Mouse (Mus musculus): ENCODE measurements at regions not wholly inside any gene's neighbourhood (a gene's known extent, or its start where the extent isn't known, plus 50 kb on each side); places are given as distances from the start of the nearest gene placed in this dataset.
"Not testable (repeated sequence)": the region's sequence is repeated elsewhere in the genome, so short reads cannot be mapped to it uniquely, and the experiment has no call there.

- WGBS = 94% methylated on average over 4 of the region's 4 CpGs
- no peaks in the 10 kb centered on the region for H3K36me3 ChIP-seq
- H3K27me3 ChIP-seq (ENCODE audit: insufficient read depth, poor library complexity, severe bottlenecking) = no peaks in the 10 kb centered on the region
Measured at GRCm38 (mm10) chr3:8264366-8265033, 1345.4 kb downstream of the Zfp704 start.

GRCm38 (mm10) chr3:8257293-8257692 is 1352.6 kb downstream of the Zfp704 start:
- Histone ChIP-seq H3K4me1 (replicated peaks) (no peaks in the 10 kb centered on the region), H3K4me3 (no peak overlapping the region), H3K27me3 (ENCODE audit: insufficient read depth, poor library complexity, severe bottlenecking) (no peaks in the 10 kb centered on the region), H3K9me3 (no peaks in the 10 kb centered on the region), H3K27ac (no peak overlapping the region), H3K36me3 (no peaks in the 10 kb centered on the region)
- no peak for DNase-seq (ENCODE audit: low spot score)

More at GRCm38 (mm10) chr3:8264366-8265033, 1345.4 kb downstream of the Zfp704 start:
- H3K27ac ChIP-seq = no peak overlapping the region
- H3K4me3 ChIP-seq = no peak overlapping the region
- H3K4me1 ChIP-seq (replicated peaks) = no peaks in the 10 kb centered on the region
- DNase-seq (ENCODE audit: low spot score) = no peak
- no peaks in the 10 kb centered on the region for H3K9me3 ChIP-seq

GRCm38 (mm10) chr3:8252311-8252710 is 1357.6 kb downstream of the Zfp704 start:
- H3K36me3 ChIP-seq = no peaks in the 10 kb centered on the region
- no peak for DNase-seq (ENCODE audit: low spot score)
- no peaks in the 10 kb centered on the region for H3K9me3 ChIP-seq
- no peaks in the 10 kb centered on the region for H3K4me1 ChIP-seq (replicated peaks)
- H3K27ac ChIP-seq = no peak overlapping the region
- no peaks in the 10 kb centered on the region for H3K27me3 ChIP-seq (ENCODE audit: insufficient read depth, poor library complexity, severe bottlenecking)
- H3K4me3 ChIP-seq = no peak overlapping the region
- WGBS = 89% methylated on average over 2 of the region's 2 CpGs

- WGBS = 79% methylated on average over 1 of the region's 1 CpGs
- DNase-seq (ENCODE audit: low spot score) = no peak
- Histone ChIP-seq H3K4me1 (replicated peaks) (no peaks in the 10 kb centered on the region), H3K9me3 (peaks cover 3% of the 10 kb centered on the region; the same call in 1 of the 2 replicates), H3K27me3 (ENCODE audit: insufficient read depth, poor library complexity, severe bottlenecking) (no peaks in the 10 kb centered on the region), H3K36me3 (no peaks in the 10 kb centered on the region), H3K27ac (no peak overlapping the region), H3K4me3 (no peak overlapping the region)
Measured at GRCm38 (mm10) chr3:8248911-8249310, 1361.0 kb downstream of the Zfp704 start.

- not testable (repeated sequence) for H3K9me3 ChIP-seq; H3K4me3 ChIP-seq; H3K27me3 ChIP-seq (ENCODE audit: insufficient read depth, poor library complexity, severe bottlenecking); H3K27ac ChIP-seq; H3K36me3 ChIP-seq; H3K4me1 ChIP-seq (replicated peaks)
- peak; percentile 8 for DNase-seq (ENCODE audit: low spot score)
- WGBS = 34% methylated on average over 1 of the region's 1 CpGs
Measured at GRCm38 (mm10) chr3:8245822-8246221, 1364.1 kb downstream of the Zfp704 start.

GRCm38 (mm10) chr3:8245195-8245789 is 1364.6 kb downstream of the Zfp704 start:
- H3K4me3 ChIP-seq; H3K4me1 ChIP-seq (replicated peaks); H3K36me3 ChIP-seq; H3K9me3 ChIP-seq; H3K27ac ChIP-seq; H3K27me3 ChIP-seq (ENCODE audit: insufficient read depth, poor library complexity, severe bottlenecking): not testable (repeated sequence)
- peak; percentile 70 for DNase-seq (ENCODE audit: low spot score)
- WGBS = 74% methylated on average over 2 of the region's 2 CpGs

- WGBS = 91% methylated on average over 4 of the region's 4 CpGs
- H3K9me3 ChIP-seq = not testable (repeated sequence)
Measured at GRCm38 (mm10) chr3:8244526-8245194, 1365.2 kb downstream of the Zfp704 start.

GRCm38 (mm10) chr3:8206623-8207404 is 1403.1 kb downstream of the Zfp704 start:
- no peak for DNase-seq (ENCODE audit: low spot score)
- 74% methylated on average over 6 of the region's 6 CpGs for WGBS
- Histone ChIP-seq H3K36me3 (no peaks in the 10 kb centered on the region), H3K27ac (no peak overlapping the region), H3K27me3 (ENCODE audit: insufficient read depth, poor library complexity, severe bottlenecking) (no peaks in the 10 kb centered on the region), H3K4me1 (replicated peaks) (no peaks in the 10 kb centered on the region), H3K9me3 (no peaks in the 10 kb centered on the region), H3K4me3 (no peak overlapping the region)

More at GRCm38 (mm10) chr3:8244526-8245194, 1365.2 kb downstream of the Zfp704 start:
- not testable (repeated sequence) for H3K36me3 ChIP-seq; H3K4me3 ChIP-seq; H3K4me1 ChIP-seq (replicated peaks); H3K27me3 ChIP-seq (ENCODE audit: insufficient read depth, poor library complexity, severe bottlenecking); H3K27ac ChIP-seq
- peak; percentile 22 for DNase-seq (ENCODE audit: low spot score)

- DNase-seq (ENCODE audit: low spot score) = no peak
- Histone ChIP-seq H3K36me3 (no peaks in the 10 kb centered on the region), H3K4me1 (replicated peaks) (no peaks in the 10 kb centered on the region), H3K4me3 (no peak overlapping the region), H3K27me3 (ENCODE audit: insufficient read depth, poor library complexity, severe bottlenecking) (no peaks in the 10 kb centered on the region), H3K9me3 (no peaks in the 10 kb centered on the region), H3K27ac (no peak overlapping the region)
- WGBS = 90% methylated on average over 4 of the region's 4 CpGs
Measured at GRCm38 (mm10) chr3:8163030-8163429, 1446.9 kb downstream of the Zfp704 start.

- 89% methylated on average over 4 of the region's 4 CpGs for WGBS
- no peaks in the 10 kb centered on the region for H3K36me3 ChIP-seq
- no peak overlapping the region for H3K4me3 ChIP-seq
- no peaks in the 10 kb centered on the region for H3K9me3 ChIP-seq
- H3K27me3 ChIP-seq (ENCODE audit: insufficient read depth, poor library complexity, severe bottlenecking) = no peaks in the 10 kb centered on the region
- H3K27ac ChIP-seq = no peak overlapping the region
- H3K4me1 ChIP-seq (replicated peaks) = no peaks in the 10 kb centered on the region
- DNase-seq (ENCODE audit: low spot score) = no peak
Measured at GRCm38 (mm10) chr3:8161997-8162756, 1447.7 kb downstream of the Zfp704 start.

- no peaks in the 10 kb centered on the region for H3K4me1 ChIP-seq (replicated peaks)
- no peak overlapping the region for H3K27ac ChIP-seq
- peaks cover 8% of the 10 kb centered on the region; the same call in 1 of the 2 replicates for H3K9me3 ChIP-seq
- H3K36me3 ChIP-seq = no peaks in the 10 kb centered on the region
- no peak overlapping the region for H3K4me3 ChIP-seq
- no peaks in the 10 kb centered on the region for H3K27me3 ChIP-seq (ENCODE audit: insufficient read depth, poor library complexity, severe bottlenecking)
- DNase-seq (ENCODE audit: low spot score) = no peak
- WGBS = 89% methylated on average over 2 of the region's 2 CpGs
Measured at GRCm38 (mm10) chr3:8143016-8143415, 1466.9 kb downstream of the Zfp704 start.

- no peak for DNase-seq (ENCODE audit: low spot score)
- 96% methylated on average over 3 of the region's 3 CpGs for WGBS
- Histone ChIP-seq H3K9me3 (0 out of 2 replicates have a peak, but pooled peaks cover 3% of the 10 kb centered on the region), H3K27me3 (ENCODE audit: insufficient read depth, poor library complexity, severe bottlenecking) (no peaks in the 10 kb centered on the region), H3K4me1 (replicated peaks) (no peaks in the 10 kb centered on the region), H3K4me3 (no peak overlapping the region), H3K36me3 (no peaks in the 10 kb centered on the region), H3K27ac (no peak overlapping the region)
Measured at GRCm38 (mm10) chr3:8142190-8142589, 1467.7 kb downstream of the Zfp704 start.
